Mouse (Mus musculus) kidney, adult 2 months (tissue): ENCODE measurements around the gene Cry1.

Experiments
- CTCF ChIP-seq: fragments of 200-500 bp; conservative IDR thresholded peaks from 2 replicates; pipeline ENCODE4 v1.5.1; 2011; ENCODE audit warnings: low read depth, mild to moderate bottlenecking, control low read depth, low read length, moderate library complexity, mixed read lengths; ENCODE audit not compliant: insufficient read depth, insufficient read length
- POLR2A ChIP-seq: fragments of 200-500 bp; IDR thresholded peaks from one replicate; pipeline ENCODE4 v1.6.1; 2011; ENCODE audit warnings: low read depth, low read length, control low read depth

- TF ChIP-seq CTCF (no peak), POLR2A (no peak)
Observed at GRCm38 (mm10) chr10:85101841-85102240, 83.0 kb downstream of the Cry1 start.
